Mouse (Mus musculus) WW6 (cell line): Measurements from ENCODE around the gene Shank2.

Source experiments
- DNase-seq: peaks from one replicate; pipeline ENCODE4 v3.0.0-alpha.2; 2013; ENCODE audit warnings: low read depth, low spot score

The Shank2 gene

GRCm38 (mm10) chr7:144266745-144267144 is 265.0 kb downstream of the Shank2 start:
- DNase-seq: no peak

GRCm38 (mm10) chr7:144268329-144268728 is 266.6 kb downstream of the Shank2 start:
- no peak for DNase-seq

- DNase-seq: no peak
These were observed 267.1 kb downstream of the Shank2 start for GRCm38 (mm10) chr7:144268778-144269177.

- DNase-seq: no peak
These were observed 269.3 kb downstream of the Shank2 start for GRCm38 (mm10) chr7:144271074-144271473.

GRCm38 (mm10) chr7:144278703-144279102 is 277.0 kb downstream of the Shank2 start:
- no peak for DNase-seq

- no peak for DNase-seq
These were observed 282.0 kb downstream of the Shank2 start for GRCm38 (mm10) chr7:144283701-144284100.

- DNase-seq: no peak
These were observed 282.7 kb downstream of the Shank2 start for GRCm38 (mm10) chr7:144284241-144285065.

GRCm38 (mm10) chr7:144285066-144285633 is 283.4 kb downstream of the Shank2 start:
- no peak for DNase-seq

- no peak for DNase-seq
These were observed 284.2 kb downstream of the Shank2 start for GRCm38 (mm10) chr7:144285912-144286311.

GRCm38 (mm10) chr7:144287991-144288390 is 286.3 kb downstream of the Shank2 start:
- no peak for DNase-seq

- DNase-seq: no peak
These were observed 289.8 kb downstream of the Shank2 start for GRCm38 (mm10) chr7:144291478-144291877.

- DNase-seq: no peak
These were observed 291.9 kb downstream of the Shank2 start for GRCm38 (mm10) chr7:144293611-144294010.

GRCm38 (mm10) chr7:144294239-144295200 is 292.8 kb downstream of the Shank2 start:
- no peak for DNase-seq

GRCm38 (mm10) chr7:144299351-144299750 is 297.6 kb downstream of the Shank2 start:
- no peak for DNase-seq

GRCm38 (mm10) chr7:144301646-144302045 is 299.9 kb downstream of the Shank2 start:
- no peak for DNase-seq

- no peak for DNase-seq
These were observed 300.8 kb downstream of the Shank2 start for GRCm38 (mm10) chr7:144302498-144302897.

GRCm38 (mm10) chr7:144307853-144308409 is 306.2 kb downstream of the Shank2 start:
- no peak for DNase-seq

- no peak for DNase-seq
These were observed 312.8 kb downstream of the Shank2 start for GRCm38 (mm10) chr7:144314438-144315105.

GRCm38 (mm10) chr7:144316224-144316623 is 314.5 kb downstream of the Shank2 start:
- DNase-seq: no peak

GRCm38 (mm10) chr7:144316797-144317196 is 315.1 kb downstream of the Shank2 start:
- no peak for DNase-seq

- DNase-seq: no peak
These were observed 322.3 kb downstream of the Shank2 start for GRCm38 (mm10) chr7:144324077-144324476.
